Mouse (Mus musculus): ENCODE results near the gene Ccdc9b.

DNA sequence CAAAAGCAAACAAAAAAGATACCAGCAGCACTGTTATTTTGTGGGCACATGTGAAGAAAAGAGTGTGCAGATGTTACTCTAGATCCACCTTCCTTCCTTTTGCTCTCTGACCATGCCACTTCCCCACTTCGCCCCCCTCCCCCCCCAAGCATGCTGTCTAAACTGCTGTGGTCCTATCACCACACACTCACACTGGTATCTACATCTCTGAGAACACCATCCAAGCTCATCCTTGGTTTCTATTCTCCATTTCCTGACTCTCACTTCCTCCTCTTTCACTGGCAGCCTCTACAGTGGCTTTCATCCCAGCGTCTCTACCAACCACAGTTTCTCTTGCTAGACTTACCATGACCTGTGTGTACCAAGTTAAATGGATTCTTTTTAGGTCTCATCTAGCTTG is 42.0 kb upstream of the Ccdc9b start:
- TF ChIP-seq POLR2A (IDR thresholded peaks at IDR 0.05; ENCODE audit: low read depth, low read length): no peak
- no peak for TF ChIP-seq CTCF (IDR thresholded peaks at IDR 0.05; ENCODE audit: borderline replicate concordance, insufficient read depth, low read length)

All from embryonic fibroblast, embryonic 13.5 days (primary cell).